Mouse (Mus musculus): Measurements from ENCODE around the gene Secisbp2l. TPM values are rescaled to one million over a fixed set of nuclear protein-coding genes. Genes with fewer than 3 reads are reported as not detected.

Secisbp2l gene
- polyA plus RNA-seq, 1 experiment from 2014 or later, result 32.2 TPM

GRCm38 (mm10) chr2:125731763-125732560 is 50.7 kb downstream of the Secisbp2l start:
- Histone ChIP-seq H3K9ac (replicated peaks; ENCODE audit: low read depth, low read length) (peak overlapping the region; percentile 79), H3K27me3 (replicated peaks; ENCODE audit: control insufficient read depth, insufficient read depth, low read length) (no peaks in the 10 kb centered on the region), H3K4me3 (replicated peaks; ENCODE audit: low read length) (peak overlapping the region; percentile 50), H3K4me2 (ENCODE audit: low read length) (peak overlapping the region; percentile 72), H3K9me3 (ENCODE audit: control insufficient read depth, low read length) (no peaks in the 10 kb centered on the region), H3K36me3 (ENCODE audit: control insufficient read depth, insufficient read depth) (no peaks in the 10 kb centered on the region), H3K27ac (ENCODE audit: low read length) (peak overlapping the region; percentile 73), H3K4me1 (replicated peaks; ENCODE audit: control insufficient read depth, insufficient read depth, low read length) (peaks cover 7% of the 10 kb centered on the region)
- peak; percentile 96 for ATAC-seq
- WGBS, result 7% methylated on average over 35 of the region's 35 CpGs

- H3K9ac ChIP-seq (replicated peaks; ENCODE audit: low read depth, low read length), result peak overlapping the region; percentile 71
- under 1% methylated on average over 16 of the region's 16 CpGs for WGBS
- H3K4me2 ChIP-seq (ENCODE audit: low read length), result peak overlapping the region; percentile 99
- H3K27me3 ChIP-seq (replicated peaks; ENCODE audit: control insufficient read depth, insufficient read depth, low read length), result peaks cover 9% of the 10 kb centered on the region
- peak; percentile 41; the same call in 1 of the 2 replicates for ATAC-seq
- no peaks in the 10 kb centered on the region for H3K36me3 ChIP-seq (ENCODE audit: control insufficient read depth, insufficient read depth)
- H3K27ac ChIP-seq (ENCODE audit: low read length), result no peak overlapping the region
- H3K4me1 ChIP-seq (replicated peaks; ENCODE audit: control insufficient read depth, insufficient read depth, low read length), result peaks cover 17% of the 10 kb centered on the region
- peak overlapping the region; percentile 56 for H3K4me3 ChIP-seq (replicated peaks; ENCODE audit: low read length)
- no peaks in the 10 kb centered on the region for H3K9me3 ChIP-seq (ENCODE audit: control insufficient read depth, low read length)
Measured at GRCm38 (mm10) chr2:125724546-125725114, 58.0 kb downstream of the Secisbp2l start.

- peak within 1 kb of the TSS; percentile 71 for H3K9ac ChIP-seq (replicated peaks; ENCODE audit: low read depth, low read length)
- H3K36me3 ChIP-seq (ENCODE audit: control insufficient read depth, insufficient read depth), result no peaks in the 10 kb centered on the region
- WGBS, result under 1% methylated on average over 15 of the region's 15 CpGs
- ATAC-seq, result peak; percentile 90
- peak within 1 kb of the TSS; percentile 56 for H3K4me3 ChIP-seq (replicated peaks; ENCODE audit: low read length)
- H3K9me3 ChIP-seq (ENCODE audit: control insufficient read depth, low read length), result no peaks in the 10 kb centered on the region
- H3K4me2 ChIP-seq (ENCODE audit: low read length), result peak within 1 kb of the TSS; percentile 99
- peaks cover 17% of the 10 kb centered on the region for H3K4me1 ChIP-seq (replicated peaks; ENCODE audit: control insufficient read depth, insufficient read depth, low read length)
- no peak within 1 kb of the TSS for H3K27ac ChIP-seq (ENCODE audit: low read length)
- H3K27me3 ChIP-seq (replicated peaks; ENCODE audit: control insufficient read depth, insufficient read depth, low read length), result peaks cover 9% of the 10 kb centered on the region
Measured at GRCm38 (mm10) chr2:125724086-125724430, 58.6 kb downstream of the Secisbp2l start, which contains the start of gene Shc4. TSS of gene Shc4 (minus strand) at chr2:125724148.

GRCm38 (mm10) chr2:125723408-125724085 is 59.1 kb downstream of the Secisbp2l start:
- Histone ChIP-seq H3K4me2 (ENCODE audit: low read length) (peak overlapping the region; percentile 99), H3K36me3 (ENCODE audit: control insufficient read depth, insufficient read depth) (no peaks in the 10 kb centered on the region), H3K4me1 (replicated peaks; ENCODE audit: control insufficient read depth, insufficient read depth, low read length) (peaks cover 17% of the 10 kb centered on the region), H3K27me3 (replicated peaks; ENCODE audit: control insufficient read depth, insufficient read depth, low read length) (peaks cover 9% of the 10 kb centered on the region), H3K4me3 (replicated peaks; ENCODE audit: low read length) (peak overlapping the region; percentile 56), H3K9ac (replicated peaks; ENCODE audit: low read depth, low read length) (peak overlapping the region; percentile 71), H3K9me3 (ENCODE audit: control insufficient read depth, low read length) (no peaks in the 10 kb centered on the region), H3K27ac (ENCODE audit: low read length) (no peak overlapping the region)
- ATAC-seq, result peak; percentile 88
- WGBS, result 0% methylated on average over 34 of the region's 34 CpGs

GRCm38 (mm10) chr2:125723086-125723407 is 59.6 kb downstream of the Secisbp2l start:
- H3K9me3 ChIP-seq (ENCODE audit: control insufficient read depth, low read length), result no peaks in the 10 kb centered on the region
- H3K36me3 ChIP-seq (ENCODE audit: control insufficient read depth, insufficient read depth), result no peaks in the 10 kb centered on the region
- H3K4me2 ChIP-seq (ENCODE audit: low read length), result peak overlapping the region; percentile 99
- H3K4me3 ChIP-seq (replicated peaks; ENCODE audit: low read length), result peak overlapping the region; percentile 56
- H3K27ac ChIP-seq (ENCODE audit: low read length), result no peak overlapping the region
- no peak; the same call in 1 of the 2 replicates for ATAC-seq
- WGBS, result 1% methylated on average over 18 of the region's 18 CpGs
- peaks cover 17% of the 10 kb centered on the region for H3K4me1 ChIP-seq (replicated peaks; ENCODE audit: control insufficient read depth, insufficient read depth, low read length)
- H3K27me3 ChIP-seq (replicated peaks; ENCODE audit: control insufficient read depth, insufficient read depth, low read length), result peaks cover 9% of the 10 kb centered on the region
- peak overlapping the region; percentile 71 for H3K9ac ChIP-seq (replicated peaks; ENCODE audit: low read depth, low read length)

- Histone ChIP-seq H3K9ac (replicated peaks; ENCODE audit: low read depth, low read length) (no peak overlapping the region), H3K36me3 (ENCODE audit: control insufficient read depth, insufficient read depth) (no peaks in the 10 kb centered on the region), H3K27ac (ENCODE audit: low read length) (no peak overlapping the region), H3K4me3 (replicated peaks; ENCODE audit: low read length) (no peak overlapping the region), H3K9me3 (ENCODE audit: control insufficient read depth, low read length) (no peaks in the 10 kb centered on the region), H3K4me1 (replicated peaks; ENCODE audit: control insufficient read depth, insufficient read depth, low read length) (no peaks in the 10 kb centered on the region), H3K27me3 (replicated peaks; ENCODE audit: control insufficient read depth, insufficient read depth, low read length) (no peaks in the 10 kb centered on the region; the same call in 1 of the 2 replicates), H3K4me2 (ENCODE audit: low read length) (no peak overlapping the region)
- no peak for ATAC-seq
- 83% methylated on average over 8 of the region's 8 CpGs for WGBS
Measured at GRCm38 (mm10) chr2:125716599-125716998, 66.1 kb downstream of the Secisbp2l start.

- Histone ChIP-seq H3K27me3 (replicated peaks; ENCODE audit: control insufficient read depth, insufficient read depth, low read length) (no peaks in the 10 kb centered on the region), H3K4me2 (ENCODE audit: low read length) (no peak overlapping the region), H3K27ac (ENCODE audit: low read length) (no peak overlapping the region), H3K9ac (replicated peaks; ENCODE audit: low read depth, low read length) (no peak overlapping the region), H3K9me3 (ENCODE audit: control insufficient read depth, low read length) (no peaks in the 10 kb centered on the region), H3K4me3 (replicated peaks; ENCODE audit: low read length) (no peak overlapping the region), H3K4me1 (replicated peaks; ENCODE audit: control insufficient read depth, insufficient read depth, low read length) (peaks cover 7% of the 10 kb centered on the region; the same call in 1 of the 2 replicates), H3K36me3 (ENCODE audit: control insufficient read depth, insufficient read depth) (no peaks in the 10 kb centered on the region)
- 43% methylated on average over 5 of the region's 5 CpGs for WGBS
- 0 out of 2 replicates have a peak, but pooled peaks have one; percentile 52 for ATAC-seq
Measured at GRCm38 (mm10) chr2:125706510-125706921, 76.2 kb downstream of the Secisbp2l start.

- no peak overlapping the region for H3K4me3 ChIP-seq (replicated peaks; ENCODE audit: low read length)
- no peaks in the 10 kb centered on the region for H3K9me3 ChIP-seq (ENCODE audit: control insufficient read depth, low read length)
- H3K27ac ChIP-seq (ENCODE audit: low read length), result no peak overlapping the region
- no peaks in the 10 kb centered on the region for H3K36me3 ChIP-seq (ENCODE audit: control insufficient read depth, insufficient read depth)
- no peak overlapping the region for H3K9ac ChIP-seq (replicated peaks; ENCODE audit: low read depth, low read length)
- peaks cover 7% of the 10 kb centered on the region; the same call in 1 of the 2 replicates for H3K4me1 ChIP-seq (replicated peaks; ENCODE audit: control insufficient read depth, insufficient read depth, low read length)
- 27% methylated on average over 12 of the region's 12 CpGs for WGBS
- peak; percentile 84 for ATAC-seq
- H3K27me3 ChIP-seq (replicated peaks; ENCODE audit: control insufficient read depth, insufficient read depth, low read length), result no peaks in the 10 kb centered on the region
- H3K4me2 ChIP-seq (ENCODE audit: low read length), result no peak overlapping the region
Measured at GRCm38 (mm10) chr2:125704907-125705631, 77.6 kb downstream of the Secisbp2l start.

Measured in forebrain, embryonic 16.5 days (tissue).